Comparison of ENCODE assay signal across 8 mouse cellular contexts in genomic region chr13:80882716-80883135, GRCm38 (mm10). TPM values are rescaled to one million over a fixed set of nuclear protein-coding genes. Genes with fewer than 3 reads are reported as not detected.
DNase-seq lines count a peak whose midpoint lies in the region; ATAC-seq and TF ChIP-seq lines count a peak whose summit lies in the region.

No protein-coding gene starts in this region.

- H3K9ac ChIP-seq in neural tube, embryonic 12.5 days = peak overlapping the region; percentile 98

- peaks cover 3% of the 10 kb centered on the region; the same call in 1 of the 2 replicates for H3K4me1 ChIP-seq in kidney, adult 2 months (ENCODE audit: control insufficient read depth, insufficient read depth, low read length)
- peaks cover 4% of the 10 kb centered on the region; the same call in 1 of the 2 replicates for H3K4me1 ChIP-seq in limb, embryonic 10.5 days
- 0 out of 2 replicates have a peak, but pooled peaks cover 3% of the 10 kb centered on the region for H3K4me1 ChIP-seq in neural tube, embryonic 12.5 days

- TF ChIP-seq POLR2A in kidney, adult 2 months (IDR thresholded peaks at IDR 0.05; ENCODE audit: low read depth, low read length) = no peak

- peak overlapping the region; percentile 100 for H3K27ac ChIP-seq in kidney, adult 2 months (ENCODE audit: insufficient read depth, low read depth, low read length)
- H3K27ac ChIP-seq in limb, embryonic 10.5 days = peak overlapping the region; percentile 100
- peak overlapping the region; percentile 93 for H3K27ac ChIP-seq in neural tube, embryonic 12.5 days

- no peak for DNase-seq in kidney, adult 2 months
- DNase-seq in kidney, postnatal 10 days = no peak
- DNase-seq in ES-CJ7 (ENCODE audit: low read depth, low spot score) = peak; percentile 61
- no peak for DNase-seq in limb, embryonic 10.5 days (ENCODE audit: low spot score)
- DNase-seq in thymus, adult 18-20 months = no peak
- no peak for DNase-seq in urinary bladder, postnatal 4 days (ENCODE audit: low spot score in 2 of 2)

- TF ChIP-seq CTCF in kidney, adult 2 months (conservative IDR thresholded peaks at IDR 0.05; ENCODE audit: insufficient read depth, insufficient read length, low read depth, low read length) = no peak

- under 1% methylated on average over 23 of the region's 23 CpGs for WGBS in kidney, adult 2 months
- WGBS in limb, embryonic 10.5 days = under 1% methylated on average over 22 of the region's 23 CpGs
- under 1% methylated on average over 23 of the region's 23 CpGs for WGBS in neural tube, embryonic 12.5 days

- no peaks in the 10 kb centered on the region for H3K27me3 ChIP-seq in kidney, adult 2 months (replicated peaks; ENCODE audit: control insufficient read depth, insufficient read depth, low read length)
- H3K27me3 ChIP-seq in limb, embryonic 10.5 days (ENCODE audit: low read depth, poor library complexity, severe bottlenecking) = no peaks in the 10 kb centered on the region
- H3K27me3 ChIP-seq in neural tube, embryonic 12.5 days (replicated peaks) = no peaks in the 10 kb centered on the region

- no peaks in the 10 kb centered on the region; the same call in 1 of the 2 replicates for H3K36me3 ChIP-seq in kidney, adult 2 months (ENCODE audit: control insufficient read depth, insufficient read depth, low read length)
- H3K36me3 ChIP-seq in limb, embryonic 10.5 days = peaks cover 3% of the 10 kb centered on the region
- H3K36me3 ChIP-seq in neural tube, embryonic 12.5 days = peaks cover 1% of the 10 kb centered on the region

- peak overlapping the region; percentile 59 for H3K4me2 ChIP-seq in neural tube, embryonic 12.5 days (replicated peaks)

- H3K4me3 ChIP-seq in kidney, adult 2 months (ENCODE audit: insufficient read depth, low read depth, low read length) = peak overlapping the region; percentile 57
- H3K4me3 ChIP-seq in limb, embryonic 10.5 days = peak overlapping the region; percentile 82
- H3K4me3 ChIP-seq in neural tube, embryonic 12.5 days = peak overlapping the region; percentile 68

- no peaks in the 10 kb centered on the region for H3K9me3 ChIP-seq in limb, embryonic 10.5 days (replicated peaks)
- no peaks in the 10 kb centered on the region for H3K9me3 ChIP-seq in neural tube, embryonic 12.5 days

- ATAC-seq in erythroblast, adult 5-6 weeks (replicated peaks; ENCODE audit: low FRiP score, poor library complexity, severe bottlenecking) = peak; percentile 4; the same call in 1 of the 2 replicates
- peak; percentile 35 for ATAC-seq in neural tube, embryonic 12.5 days (ENCODE audit: low FRiP score, low read depth)

RNA-seq across cellular contexts. Expression of gene Arrdc3, which starts 0.5 kb away (rescaled TPM):
- polyA plus RNA-seq in kidney, adult 2 months (2012; rRNA removed) = 41.9 and 47.5 TPM in 2 replicates
- total RNA-seq in erythroblast, adult 5-6 weeks (2015; ENCODE audit: low replicate concordance) = 111 and 115 TPM in 2 replicates
- 177 and 199 TPM in 2 replicates for total RNA-seq in erythroblast, adult 5-6 weeks (2017; ENCODE audit: low replicate concordance)
- 48.6 and 72.1 TPM in 2 replicates for polyA plus RNA-seq in limb, embryonic 10.5 days (2016; fragmentation: Nextera tagmentation; extraction: Ambion mirVana)
- 55.0 and 59.4 TPM in 2 replicates for polyA plus RNA-seq in neural tube, embryonic 12.5 days (2016; fragmentation: Nextera tagmentation; extraction: Ambion mirVana)
